Mouse (Mus musculus): ENCODE results near the gene Adipoq.
"Not testable (repeated sequence)": the region's sequence is repeated elsewhere in the genome, so short reads cannot be mapped to it uniquely, and the experiment has no call there.

The Adipoq gene

DNA sequence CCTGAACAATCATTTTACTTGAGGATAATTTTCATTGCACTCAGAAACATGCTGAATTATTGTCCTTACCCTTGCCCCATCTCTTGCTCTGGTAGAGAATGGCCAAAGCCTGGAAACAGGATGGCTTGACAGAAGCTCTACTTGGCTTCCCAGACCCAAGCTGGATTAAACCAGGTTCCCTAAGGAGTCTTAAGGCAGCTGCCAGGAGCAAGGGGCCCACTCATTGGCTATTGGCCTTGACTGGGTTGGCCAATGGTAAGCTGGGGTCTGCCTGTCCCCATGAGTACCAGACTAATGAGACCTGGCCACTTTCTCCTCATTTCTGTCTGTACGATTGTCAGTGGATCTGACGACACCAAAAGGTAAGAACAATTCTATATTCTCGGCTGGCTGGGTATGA is at the start of gene Adipoq:
Adipoq (plus strand) TSS at position 257 of the 400 bp plus-strand sequence.
- no peak for DNase-seq

DNA sequence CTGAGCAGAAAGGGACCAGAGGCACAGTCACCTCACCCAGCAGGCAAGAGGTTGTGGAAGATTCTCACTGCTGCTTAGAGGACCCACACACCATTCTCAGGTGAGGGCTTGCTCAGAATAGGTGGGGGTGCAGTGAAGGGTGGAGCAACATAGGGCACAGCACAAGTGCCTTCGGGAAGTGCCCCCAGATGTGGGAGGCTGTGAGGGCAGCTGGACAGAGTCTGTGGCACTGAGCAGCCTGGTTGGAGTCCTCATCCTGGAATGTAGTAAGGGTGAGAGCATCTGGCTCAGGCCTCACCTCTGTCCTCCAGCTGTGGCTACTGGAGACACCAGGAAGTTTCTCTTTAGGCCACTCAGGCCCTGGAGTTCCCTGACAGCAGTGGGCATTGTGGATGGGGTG is 49.5 kb upstream of the Adipoq start:
- DNase-seq, result not testable (repeated sequence)

DNA sequence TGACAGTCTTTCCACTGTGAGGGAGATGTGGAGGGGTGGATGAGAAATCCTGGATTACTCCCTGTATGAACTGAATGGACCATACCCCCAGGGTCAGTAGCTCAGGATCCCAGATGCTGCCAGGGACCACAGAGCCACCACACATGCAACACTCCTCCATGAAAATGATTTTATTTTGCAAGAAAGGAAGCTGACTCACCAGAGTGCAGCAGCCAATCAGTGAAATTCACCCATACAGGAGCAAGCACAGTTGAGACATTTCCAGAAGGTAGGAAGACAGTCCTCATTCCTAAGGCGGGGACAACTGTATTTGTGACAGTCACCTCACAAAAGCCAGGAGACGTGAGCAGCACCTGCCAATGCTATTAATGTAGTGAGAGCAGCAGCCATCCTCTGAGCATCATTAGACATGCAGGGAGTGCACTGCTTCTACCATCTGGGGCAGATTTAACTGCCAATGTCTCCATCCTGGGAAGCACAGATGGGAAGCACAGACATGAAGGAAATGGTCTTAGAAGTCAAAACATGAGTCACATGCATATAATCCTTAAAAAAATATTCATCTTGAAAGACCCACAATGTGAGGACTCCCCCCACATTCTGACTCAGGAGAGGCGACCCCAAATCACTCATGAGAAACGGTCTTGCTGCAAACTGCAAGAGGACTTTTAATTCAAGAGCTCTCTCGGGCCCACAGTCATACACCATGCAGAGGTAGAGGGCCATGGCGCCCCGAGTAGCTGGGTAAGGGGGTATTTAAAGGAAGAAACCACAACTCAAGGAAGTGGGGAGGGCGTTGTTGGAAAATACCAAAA is 48.8 kb upstream of the Adipoq start:
- peak; percentile 23 for DNase-seq

DNA sequence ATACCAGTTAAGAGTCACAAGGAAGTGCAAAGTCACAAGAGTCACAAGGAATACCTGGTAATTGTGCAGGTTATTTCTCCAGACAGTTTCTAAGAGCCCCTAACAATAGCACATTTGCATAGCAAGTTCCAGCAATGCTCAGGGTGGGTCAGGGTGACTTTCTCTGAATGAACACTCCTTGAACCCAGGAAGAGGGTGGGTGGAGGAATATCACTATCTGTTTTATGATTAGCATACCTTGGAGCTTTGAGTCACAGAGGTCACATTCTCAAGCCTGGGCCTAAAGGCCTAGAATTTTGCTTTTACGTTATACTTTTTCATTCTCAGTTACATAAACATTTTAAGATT is 48.3 kb upstream of the Adipoq start:
- not testable (repeated sequence) for DNase-seq

DNA sequence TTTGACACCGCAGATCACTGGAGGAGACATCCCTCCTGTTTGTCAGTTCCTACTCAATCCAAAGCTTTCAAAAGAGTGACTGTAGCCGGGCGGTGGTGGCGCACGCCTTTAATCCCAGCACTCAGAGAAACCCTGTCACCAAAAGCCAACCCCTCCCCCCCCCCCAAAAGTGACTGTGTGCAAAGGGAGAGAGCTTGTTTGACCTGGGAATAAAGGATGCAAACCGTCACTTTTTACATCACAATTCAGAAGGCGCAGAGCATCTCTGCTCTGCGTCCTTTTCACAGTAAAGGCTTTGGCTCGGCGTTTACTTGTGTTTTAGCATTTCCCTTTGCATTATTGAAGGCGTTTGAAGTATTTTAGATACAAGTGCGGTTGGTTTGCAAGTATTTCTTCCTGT is 46.7 kb upstream of the Adipoq start:
- DNase-seq, result no peak

DNA sequence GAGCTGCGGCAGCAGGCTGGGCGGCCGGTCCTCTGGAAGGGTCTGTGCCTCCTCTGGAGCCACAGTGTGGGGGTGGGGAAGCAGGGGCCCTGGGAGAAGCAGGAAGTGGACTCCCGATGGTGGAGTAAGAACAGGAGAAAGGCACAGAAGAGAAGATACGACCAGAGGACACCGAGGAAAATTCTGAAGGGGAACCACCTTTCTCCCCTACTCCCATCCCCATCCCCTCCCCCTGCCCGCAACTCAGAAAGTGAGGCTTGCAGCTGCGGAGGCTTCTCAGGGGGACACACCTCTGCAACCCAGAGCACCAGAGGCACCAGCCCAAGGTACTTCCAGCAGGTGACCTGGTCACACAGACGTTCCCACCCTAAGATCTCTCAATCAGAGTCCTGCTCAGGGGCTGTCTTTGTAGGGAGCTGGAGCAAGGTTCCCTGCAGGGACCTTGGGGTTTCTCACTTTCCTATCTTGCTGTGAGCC is 46.2 kb upstream of the Adipoq start:
- no peak for DNase-seq

DNA sequence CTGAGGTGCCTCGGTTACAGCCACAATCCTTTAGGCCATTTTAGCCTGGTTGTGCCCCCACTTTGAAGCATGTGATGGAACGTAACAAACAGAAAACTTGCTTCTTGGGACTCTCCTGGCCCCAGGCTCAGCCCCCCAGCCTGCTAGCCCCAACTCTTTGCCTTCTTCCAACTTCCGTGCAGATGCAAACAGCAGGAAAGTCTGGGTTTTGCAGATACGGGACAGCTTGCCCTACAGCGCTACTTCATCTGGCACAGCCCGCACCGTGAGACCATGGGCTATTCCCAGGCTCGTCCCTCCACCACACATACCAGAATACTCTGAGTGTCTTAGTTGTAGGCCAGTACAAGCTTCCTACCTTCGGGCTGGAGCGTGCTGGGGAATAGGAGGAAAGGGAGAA is 45.7 kb upstream of the Adipoq start:
- no peak for DNase-seq

DNA sequence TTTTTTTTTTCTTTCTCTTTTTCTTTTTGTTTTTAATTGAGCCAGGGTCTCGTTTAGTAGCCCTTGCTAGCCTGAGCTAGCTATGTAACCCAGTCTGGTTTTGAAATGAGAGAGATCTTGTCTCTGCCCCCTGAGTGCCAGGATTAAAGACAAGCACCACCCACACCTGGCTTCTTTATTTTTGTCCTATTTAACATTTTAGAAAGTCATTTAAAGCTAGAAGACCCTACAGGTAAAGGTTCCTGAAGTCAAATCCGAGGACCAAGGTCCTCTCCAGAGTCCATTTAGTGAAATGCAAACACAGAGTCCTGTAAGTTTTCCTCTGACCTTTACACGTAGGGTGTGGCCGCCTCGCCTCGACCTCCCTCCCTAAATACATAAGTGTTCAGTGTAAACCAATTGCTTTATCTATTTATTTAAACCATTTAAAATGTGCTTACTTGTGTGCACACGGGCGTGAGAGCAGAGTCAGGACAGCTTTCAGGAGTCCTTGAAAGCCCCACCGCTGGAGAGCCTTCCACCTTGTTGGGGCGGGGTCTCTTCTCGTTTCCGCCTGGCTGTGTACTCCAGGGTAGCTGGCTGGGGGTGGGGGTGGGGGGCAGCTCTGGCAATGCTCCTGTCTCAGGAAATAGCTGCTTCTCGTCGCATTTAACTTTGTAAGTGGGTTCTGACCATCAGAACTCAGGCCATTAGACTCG is 43.8 kb upstream of the Adipoq start:
- DNase-seq, result no peak

DNA sequence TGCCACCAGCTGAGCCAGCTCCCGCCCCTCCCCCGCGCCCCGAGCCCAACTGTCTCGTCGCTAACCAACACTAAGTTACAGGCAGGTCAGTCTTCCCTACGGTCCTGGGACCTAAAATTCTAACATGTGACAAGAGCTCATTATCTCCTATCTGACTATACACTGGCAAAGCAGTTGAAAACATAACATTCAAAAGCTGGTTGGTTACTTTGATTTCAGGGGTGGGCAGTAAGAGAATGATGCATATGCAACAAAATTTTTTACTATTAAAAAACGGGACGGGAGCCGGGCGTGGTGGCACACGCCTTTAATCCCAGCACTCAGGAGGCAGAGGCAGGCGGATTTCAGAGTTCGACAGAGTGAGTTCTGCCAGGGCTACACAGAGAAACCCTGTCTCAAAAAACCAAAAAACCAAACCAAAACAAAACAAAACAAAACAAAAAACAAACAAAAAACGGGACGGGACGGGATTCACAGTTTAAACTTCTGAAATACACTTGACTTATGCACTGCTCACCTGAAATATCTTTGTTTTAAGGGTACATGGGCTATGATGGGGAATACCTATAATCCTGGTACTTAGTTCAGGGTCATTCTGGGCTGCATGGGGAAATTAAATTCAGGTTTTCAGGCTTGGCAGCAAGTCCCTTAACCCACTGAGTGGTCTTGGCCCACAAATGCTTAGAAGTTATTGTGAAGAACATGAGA is 43.1 kb upstream of the Adipoq start:
- no peak for DNase-seq

DNA sequence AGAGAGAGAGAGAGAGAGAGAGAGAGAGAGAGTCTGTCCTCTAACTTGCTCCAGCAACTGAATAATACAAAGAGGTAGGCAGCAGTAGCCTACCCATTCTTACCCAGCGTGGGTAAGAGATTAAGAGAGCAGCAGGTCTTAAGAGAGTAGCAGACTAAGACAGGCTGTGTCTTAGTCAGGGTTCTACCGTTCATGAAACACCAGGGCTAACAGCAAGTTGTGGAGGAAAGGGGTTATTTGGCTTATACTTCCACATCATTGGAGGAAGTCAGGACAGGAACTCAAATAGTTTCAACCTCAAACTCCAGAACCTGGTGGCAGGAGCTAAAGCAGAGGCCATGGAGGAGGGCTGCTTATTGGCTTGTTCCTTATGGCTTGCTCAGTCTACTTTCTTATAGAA is 42.5 kb upstream of the Adipoq start:
- no peak for DNase-seq

DNA sequence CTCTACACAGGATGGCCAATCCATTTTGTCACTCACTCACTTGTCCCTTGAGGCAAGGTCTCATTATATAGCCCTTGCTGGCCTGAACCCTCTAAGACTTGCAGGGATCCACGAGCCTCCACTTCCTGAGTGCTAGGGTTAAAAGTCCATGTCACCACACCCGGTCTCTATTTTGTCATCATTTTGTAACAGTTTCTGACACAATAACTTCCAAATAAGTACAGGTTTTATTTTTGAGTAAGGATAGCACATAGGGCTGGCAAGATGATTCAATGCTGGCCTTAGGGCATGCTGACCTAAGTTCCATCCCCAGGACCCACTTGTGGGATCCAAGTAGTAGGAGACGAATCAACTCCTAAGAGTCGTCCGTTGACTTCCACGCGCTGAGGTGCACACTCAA is 40.2 kb upstream of the Adipoq start:
- peak; percentile 40 for DNase-seq

DNA sequence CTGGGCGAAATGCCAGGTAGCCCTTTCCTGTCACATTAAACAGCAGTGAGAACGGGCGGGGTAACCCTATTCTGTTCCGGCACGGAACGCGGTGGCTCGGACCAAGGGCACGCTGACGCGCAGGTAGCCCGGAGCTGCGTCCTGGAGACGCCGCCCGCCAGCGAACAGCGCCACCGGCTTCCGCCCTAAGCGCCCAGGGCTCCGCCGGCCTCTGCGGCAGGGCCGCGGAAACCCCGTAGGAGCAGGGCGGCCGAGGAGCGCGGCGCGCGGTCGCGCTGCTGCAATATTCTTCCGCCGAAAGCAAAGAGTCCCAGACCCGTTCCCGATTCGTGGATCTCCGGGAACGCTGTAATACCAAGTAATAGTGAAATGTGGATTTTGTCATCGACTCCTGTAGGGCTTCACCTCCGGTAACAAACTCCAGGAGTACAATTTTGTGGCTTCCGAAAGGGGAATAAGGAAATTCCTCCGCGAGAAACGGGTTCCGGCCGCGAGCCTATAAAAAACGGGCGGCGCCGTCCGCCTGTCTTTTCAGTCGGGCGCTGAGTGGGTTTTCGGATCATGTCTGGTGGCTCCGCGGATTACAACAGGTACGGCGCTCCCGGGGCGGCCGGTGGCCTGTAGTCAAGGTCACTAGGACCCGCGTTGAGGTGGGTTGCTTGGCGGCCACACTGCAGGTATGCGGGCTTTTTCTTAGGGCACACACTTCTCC is 38.9 kb upstream of the Adipoq start, which contains the start of gene Eif4a2:
Eif4a2 (plus strand) TSS at position 214 of the 712 bp plus-strand sequence.
- DNase-seq, result peak; percentile 96

DNA sequence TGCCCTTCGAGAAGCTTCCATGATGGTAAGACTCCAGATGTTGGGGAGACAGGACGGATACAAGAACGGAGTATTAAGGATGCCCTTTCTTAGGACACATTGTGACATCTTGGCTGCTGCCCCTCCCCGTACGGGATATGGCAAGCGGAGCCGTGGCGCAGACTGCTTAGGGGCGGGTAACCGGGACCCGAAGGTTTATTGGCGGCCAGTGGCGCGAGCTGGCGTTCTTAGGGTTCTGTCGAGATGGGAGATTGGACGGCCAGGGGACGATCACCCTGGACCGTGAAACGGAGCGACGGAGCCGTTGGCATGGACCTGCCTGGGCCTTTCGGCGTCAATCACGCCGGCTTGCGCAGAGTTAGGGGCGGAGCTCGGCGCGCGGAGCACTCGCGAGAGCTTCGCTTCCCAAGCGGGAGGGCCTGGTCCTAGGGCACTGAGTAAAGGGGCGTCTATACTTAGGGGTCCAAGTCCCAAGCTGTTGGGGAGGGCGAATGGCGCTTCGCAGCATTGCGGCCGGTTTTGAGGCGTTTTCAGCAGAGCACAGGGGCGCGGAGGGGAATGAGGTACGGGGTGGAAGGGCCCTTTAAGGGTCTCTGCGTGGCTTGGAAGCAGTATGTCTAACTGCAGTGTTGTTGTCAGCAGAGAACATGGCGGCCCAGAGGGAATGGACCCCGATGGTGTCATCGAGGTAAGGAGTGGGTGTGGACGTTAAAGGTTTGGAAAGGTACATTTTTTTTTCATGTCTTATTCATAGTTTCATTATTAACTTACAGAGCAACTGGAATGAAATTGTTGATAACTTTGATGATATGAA is 38.2 kb upstream of the Adipoq start:
- peak; percentile 88 for DNase-seq

DNA sequence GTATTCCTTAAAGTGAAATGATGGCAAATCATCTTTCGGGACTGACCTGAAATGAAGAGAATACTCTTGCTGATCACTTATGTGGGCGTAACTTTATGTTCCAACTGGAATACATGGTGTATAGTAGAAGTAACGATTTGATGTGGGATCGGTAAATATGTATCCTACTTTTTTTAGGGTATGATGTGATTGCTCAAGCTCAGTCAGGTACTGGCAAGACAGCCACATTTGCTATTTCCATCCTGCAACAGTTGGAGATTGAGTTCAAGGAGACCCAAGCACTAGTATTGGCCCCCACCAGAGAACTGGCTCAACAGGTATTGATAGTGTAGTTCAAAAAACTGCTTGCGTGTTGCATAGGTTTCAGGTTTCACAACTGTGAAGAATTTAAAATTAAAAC is 37.4 kb upstream of the Adipoq start:
- no peak for DNase-seq

DNA sequence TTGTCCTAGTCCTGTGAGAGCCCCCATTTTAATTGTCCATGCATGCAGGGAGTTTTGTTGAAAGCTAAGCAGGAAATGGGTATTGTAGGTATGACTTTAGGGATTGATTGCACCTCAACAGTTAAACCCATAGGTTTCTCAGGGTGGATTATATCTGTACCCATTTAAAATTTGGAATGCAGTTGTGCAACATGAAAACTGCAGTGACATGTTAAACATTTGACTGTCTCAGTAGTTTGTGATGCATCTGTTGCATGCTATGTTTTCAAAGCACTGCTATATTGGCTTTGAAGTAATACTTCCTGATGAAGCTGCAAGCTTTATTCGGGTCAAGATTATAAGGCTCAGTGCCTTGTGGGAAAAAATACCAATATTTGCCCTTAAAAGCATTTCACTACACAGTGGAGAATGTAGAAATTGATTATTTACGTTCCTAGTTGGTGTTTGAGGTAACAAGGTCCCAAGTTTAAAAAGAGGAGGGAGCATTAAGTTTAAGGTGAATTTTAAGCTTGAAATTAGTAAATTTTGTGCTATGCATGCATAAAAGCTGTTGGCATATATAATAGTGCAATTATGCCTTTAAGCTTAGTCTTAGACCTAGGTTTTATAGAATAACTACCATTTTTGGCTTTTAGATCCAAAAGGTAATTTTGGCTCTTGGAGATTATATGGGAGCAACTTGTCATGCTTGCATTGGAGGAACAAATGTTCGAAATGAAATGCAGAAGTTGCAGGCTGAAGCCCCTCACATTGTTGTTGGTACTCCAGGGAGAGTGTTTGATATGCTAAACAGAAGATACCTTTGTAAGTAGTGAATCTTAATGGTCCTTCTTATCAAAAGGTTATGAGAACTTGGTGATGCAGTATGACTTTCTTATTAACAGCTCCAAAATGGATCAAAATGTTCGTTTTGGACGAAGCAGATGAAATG is 36.7 kb upstream of the Adipoq start:
- no peak for DNase-seq

DNA sequence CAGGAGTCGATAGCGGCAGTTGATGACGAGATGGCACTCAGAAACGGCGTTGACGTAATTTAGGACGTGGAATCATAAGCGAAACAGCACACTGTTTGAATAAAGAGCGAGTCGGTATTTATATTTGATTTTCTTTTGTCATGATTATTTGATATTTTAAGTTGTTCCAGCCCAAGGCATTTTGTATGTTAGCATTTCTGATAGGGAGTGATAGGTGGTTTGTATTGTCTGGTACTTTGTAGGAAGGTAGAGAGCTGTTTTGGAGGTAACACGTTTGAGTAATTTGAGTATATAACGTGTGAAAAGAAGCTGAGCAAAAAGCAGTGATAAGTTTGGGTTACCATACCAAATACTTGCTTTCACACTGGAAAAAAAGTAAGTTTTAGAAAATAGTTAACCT is 34.0 kb upstream of the Adipoq start:
- no peak for DNase-seq

DNA sequence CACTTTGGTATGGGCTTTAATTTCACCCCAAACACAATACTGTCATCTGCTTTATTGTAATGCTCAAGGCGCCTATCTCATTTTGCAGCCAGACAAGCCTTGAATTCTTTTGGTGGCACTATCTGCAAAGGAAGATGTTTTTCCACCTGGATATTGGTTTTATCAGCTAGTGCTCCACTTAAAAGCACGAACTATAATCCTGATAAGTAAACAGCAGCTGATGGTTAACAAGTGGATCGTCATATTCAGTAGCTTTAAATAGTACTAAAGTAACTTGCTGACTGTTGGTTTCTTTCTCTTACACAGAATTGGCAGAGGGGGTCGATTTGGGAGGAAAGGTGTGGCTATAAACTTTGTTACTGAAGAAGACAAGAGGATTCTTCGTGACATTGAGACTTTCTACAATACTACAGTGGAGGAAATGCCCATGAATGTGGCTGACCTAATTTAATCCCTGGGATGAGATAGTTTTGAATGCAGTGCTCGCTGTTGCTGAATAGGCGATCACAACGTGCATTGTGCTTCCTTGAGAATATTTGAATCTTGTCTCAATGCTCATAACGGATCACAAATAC is 33.4 kb upstream of the Adipoq start:
- no peak for DNase-seq

DNA sequence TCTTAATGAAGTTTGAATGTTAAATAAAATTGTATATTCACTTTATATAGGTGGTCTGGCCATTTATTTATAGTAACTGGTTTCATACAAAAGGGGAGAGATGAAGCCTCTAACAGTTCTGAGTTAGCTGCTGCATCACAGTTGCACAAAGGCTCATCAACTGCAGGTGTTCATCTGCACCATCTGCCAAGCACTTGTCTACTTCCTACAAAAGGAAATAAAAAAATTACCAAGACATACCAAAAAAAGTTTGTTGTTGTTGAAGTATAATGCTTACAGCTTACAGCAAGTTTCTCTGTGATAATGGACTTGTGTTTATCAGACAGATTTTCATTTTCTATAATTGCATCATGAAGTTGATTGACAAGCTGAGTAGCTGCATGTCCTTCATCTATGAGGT is 32.4 kb upstream of the Adipoq start:
- DNase-seq, result no peak

DNA sequence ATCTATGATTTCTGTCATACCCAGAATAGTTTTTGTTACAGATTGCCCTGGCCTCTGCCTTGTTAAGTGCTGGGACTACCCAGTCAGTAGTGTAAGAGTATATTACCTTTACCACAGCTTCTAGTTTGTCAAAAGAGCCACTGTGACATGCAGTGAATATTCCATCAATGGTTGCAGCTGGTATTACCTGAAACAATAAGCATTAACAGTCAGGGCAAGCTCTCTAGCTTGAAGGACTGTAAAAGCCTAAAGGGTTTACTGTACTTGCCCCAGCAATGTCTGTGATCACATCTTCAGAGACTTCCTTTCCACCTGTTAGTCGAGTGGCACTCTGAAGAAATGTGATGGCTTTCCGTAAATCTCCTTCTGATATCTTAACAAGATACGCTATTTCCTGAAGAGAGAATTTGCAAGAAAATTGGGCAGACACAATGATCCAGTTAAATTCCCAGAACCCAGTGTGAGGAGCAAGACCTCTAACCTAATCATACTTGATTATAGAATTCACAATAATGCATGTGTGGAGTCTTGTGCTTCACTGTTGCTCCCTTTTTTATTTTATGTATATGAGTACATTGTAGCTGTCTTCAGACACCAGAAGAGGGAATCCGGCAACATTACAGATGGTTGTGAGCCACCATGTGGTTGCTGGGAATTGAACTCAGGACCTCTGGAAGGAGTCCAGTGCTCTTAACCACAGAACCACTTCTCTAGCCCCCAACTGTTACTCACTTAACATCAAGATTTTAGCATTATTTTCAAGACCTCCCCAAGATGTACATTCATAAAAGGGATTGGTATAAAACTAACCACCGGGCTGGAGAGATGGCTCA is 31.8 kb upstream of the Adipoq start:
- no peak for DNase-seq

DNA sequence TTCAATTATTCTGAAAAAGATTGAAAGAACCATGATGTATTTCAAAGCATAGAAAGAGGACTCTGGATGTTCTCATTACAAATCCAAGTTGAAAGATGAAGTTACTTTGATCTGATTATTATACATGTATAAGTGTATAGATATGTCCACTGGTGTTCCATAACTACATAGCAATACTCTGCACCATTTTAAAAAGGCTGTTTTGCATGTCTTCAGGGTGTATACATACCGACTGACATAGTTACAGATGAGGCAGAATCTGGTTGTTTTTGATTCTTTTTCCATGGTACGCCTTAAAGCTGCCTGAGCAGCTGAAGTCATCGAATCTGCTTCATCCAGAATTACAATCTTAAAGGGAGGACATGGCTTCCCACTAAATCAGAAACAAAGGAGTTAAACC is 30.9 kb upstream of the Adipoq start:
- no peak for DNase-seq
